Mouse (Mus musculus) kidney, postnatal 14 days (tissue): ENCODE measurements around the gene Nipal4.
"Not testable (repeated sequence)": the region's sequence is repeated elsewhere in the genome, so short reads cannot be mapped to it uniquely, and the experiment has no call there.

ENCODE experiments used
- DNase-seq: peaks from one replicate; pipeline ENCODE4 v3.0.0; 2022; ENCODE audit warnings: mixed read lengths

Gene Nipal4

DNA sequence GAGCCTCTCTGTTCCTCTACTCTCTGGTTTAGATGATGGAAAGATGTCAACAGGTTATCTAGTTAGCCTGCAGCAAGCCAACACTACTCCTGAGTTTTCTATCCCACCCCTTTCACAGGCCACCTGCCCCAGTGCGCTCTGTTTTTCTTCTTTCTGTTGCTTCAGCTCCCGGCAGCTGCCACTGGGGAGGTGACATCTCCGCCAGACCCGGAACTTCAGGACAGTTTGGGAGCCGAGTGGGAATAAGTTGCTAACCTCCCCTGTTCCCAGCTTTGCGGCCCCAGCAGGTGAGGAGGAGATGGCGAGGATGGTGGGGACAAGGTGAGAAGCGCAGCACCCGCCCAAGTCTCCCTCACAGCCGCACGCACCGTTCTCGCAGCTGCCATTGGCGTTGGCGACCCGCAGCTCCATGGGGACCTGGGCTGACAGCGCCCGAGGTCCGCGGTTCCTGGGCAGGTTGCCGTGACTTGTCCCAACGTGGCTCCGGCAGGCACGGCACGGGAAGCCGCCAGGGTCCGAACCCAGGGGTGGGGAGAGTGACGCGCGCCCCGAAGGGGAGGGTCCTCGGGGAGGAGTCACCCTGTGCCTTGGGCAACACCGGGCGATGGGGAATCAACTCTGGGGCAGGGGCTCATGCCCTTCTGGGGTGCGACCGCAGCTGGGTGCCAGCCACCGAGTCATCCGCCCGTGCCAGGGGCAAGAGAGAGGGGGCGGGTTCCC lies at the start of gene Nipal4:
TSS of gene Nipal4 (minus strand) at position 643 of the 720 bp plus-strand sequence.
- DNase-seq, result peak; percentile 27

DNA sequence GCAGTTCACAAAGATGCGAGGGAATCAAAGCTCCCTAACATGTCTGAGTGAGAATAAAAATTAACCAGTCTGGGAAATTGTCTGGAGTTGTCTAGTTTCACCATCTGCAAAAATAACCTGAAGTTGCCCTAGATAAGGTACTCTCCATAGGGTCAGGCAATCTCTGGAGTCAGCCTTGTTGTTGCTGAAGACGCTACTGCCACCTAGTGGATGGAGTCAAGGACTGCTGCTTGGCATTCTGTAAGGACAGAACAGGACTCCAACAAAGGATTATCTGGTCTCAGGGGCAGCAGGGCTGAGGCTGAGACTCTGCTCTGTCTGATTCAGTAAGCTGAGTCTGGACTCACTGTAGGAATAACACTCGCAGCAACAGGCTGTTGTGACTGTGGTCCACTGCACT lies 49.0 kb upstream of the Nipal4 start:
- peak; percentile 76 for DNase-seq

DNA sequence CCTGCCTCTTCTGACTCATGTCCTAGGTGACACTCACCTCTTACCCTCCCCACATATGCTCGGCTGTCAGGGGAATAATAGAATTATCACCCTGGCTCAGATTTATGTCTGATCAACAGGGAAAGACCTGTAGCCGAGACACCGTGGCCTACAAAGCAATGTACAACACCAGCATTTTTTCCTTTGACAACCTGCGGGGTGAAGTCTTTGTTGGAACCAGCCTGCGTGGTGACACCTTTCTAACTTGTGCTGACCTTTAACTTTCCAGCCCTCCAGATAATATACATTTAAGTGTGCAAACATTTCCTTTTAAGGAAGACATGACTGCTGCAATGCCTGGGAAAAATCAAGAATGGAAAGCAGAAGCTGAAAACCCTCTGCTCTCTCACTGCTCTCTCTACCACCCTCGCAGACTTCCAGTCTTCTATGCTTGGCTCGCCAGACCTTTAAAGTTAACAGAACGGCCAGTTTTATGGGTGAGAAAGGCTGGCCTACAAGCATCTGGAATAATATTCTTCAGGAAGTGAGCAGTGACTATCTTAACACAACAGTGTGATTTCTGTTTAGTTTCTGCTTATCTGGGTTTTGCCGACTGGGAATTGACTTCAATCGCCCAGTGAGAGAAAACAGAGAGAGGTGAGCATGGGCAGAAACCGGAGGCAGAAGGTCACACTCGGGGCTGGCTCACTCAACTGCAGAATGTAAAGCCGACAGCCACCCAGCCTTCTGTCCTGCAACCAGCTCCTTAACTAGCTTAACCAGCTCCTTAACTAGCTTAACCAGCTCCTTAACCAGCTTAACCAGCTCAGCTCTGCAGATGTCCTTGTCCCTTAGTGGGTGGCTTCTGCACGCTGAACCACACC lies 48.3 kb upstream of the Nipal4 start:
- no peak for DNase-seq

DNA sequence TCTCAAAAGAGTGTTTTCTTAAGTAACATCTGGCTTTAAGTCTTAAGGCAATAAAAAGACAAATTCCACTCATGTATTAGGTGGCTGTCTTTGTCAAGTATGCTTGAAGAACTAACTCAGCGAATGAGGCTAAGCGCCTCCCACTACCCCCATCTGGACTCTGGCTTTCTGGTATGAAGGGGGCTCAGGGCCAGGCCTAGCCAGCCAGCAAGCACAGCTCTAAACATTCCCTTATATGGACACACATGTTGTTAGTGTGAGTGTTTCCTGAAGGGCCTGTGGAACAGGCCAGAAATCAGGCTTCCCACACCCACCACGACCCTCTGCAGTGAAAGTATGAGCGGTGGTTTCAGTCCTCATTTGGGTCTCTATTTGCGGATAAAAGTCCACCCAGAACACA lies 47.5 kb upstream of the Nipal4 start:
- peak; percentile 71 for DNase-seq

DNA sequence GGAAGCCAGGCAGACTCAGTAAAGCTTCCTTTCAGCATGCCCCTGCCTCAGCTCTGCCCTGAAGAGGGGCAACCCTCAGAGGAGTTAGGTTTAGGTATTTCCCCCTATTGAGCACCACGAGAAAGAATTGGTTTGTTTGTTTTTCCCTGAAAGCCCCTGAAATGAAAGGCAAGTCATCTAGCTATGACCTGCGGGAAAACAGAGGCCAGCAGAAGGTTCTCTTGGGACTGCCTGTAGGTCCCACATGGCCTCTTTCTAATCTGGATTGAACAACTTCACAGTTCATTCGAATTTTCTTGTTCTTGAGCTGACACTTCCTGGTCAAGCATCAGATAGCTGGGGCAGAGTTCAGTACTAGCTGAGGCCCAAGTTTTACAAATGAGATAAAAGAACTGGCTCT lies 45.5 kb upstream of the Nipal4 start:
- no peak for DNase-seq

DNA sequence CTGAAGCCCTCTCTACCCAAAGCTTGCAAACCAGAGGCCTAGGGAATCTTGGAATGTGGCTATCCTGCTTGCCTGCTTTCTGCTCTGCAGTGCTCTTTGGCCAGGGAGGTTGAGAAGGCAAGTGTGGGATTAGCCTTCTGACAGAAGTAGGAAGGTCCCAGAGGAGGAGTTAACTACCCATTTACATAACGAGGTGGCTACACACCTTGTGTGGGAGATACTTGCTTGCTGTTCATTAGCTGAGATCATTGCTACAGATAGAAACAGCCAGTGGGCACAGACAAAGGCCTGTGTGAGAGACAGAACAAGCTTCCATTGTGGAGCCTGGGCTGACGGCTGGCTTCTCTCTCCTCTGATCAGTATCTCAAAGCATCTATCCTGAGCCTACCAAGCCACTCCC lies 43.6 kb upstream of the Nipal4 start:
- peak; percentile 20 for DNase-seq

DNA sequence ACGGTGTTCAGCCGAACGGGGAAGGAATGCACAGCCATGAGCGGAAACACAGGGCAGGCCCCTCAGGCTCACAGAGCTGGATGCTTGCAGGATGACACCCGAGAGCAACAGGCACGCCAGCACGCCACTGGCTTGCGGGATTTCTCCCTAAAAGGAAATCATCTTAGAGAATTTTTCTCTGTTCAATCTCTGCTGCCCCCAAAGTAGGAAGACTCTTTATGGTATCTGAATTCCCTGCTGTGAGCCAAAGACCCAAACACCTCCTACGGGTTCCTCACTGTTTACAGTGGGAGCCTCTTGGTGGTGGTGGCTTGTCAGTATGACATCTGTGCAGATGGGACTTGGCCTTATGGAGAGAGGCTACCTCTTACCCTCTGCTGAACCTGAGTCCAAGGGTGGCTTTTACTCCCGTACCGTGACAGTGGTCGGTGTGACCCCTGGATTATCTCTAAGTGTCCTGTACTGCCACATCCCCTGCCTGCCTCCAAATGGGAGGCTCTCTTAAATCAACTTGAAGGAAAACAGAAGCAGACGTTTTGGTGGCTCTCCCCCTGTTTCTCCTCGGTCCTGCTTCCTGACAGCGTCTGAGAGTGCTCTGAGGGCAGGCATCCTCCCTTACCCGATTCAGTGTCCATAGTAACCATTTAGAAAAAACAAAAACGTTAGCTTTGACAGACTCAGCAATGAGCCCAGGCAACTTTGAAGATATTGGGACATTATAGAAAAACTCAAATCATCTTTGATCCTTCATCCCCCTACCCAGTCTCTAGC lies 39.5 kb upstream of the Nipal4 start:
- peak; percentile 34 for DNase-seq

DNA sequence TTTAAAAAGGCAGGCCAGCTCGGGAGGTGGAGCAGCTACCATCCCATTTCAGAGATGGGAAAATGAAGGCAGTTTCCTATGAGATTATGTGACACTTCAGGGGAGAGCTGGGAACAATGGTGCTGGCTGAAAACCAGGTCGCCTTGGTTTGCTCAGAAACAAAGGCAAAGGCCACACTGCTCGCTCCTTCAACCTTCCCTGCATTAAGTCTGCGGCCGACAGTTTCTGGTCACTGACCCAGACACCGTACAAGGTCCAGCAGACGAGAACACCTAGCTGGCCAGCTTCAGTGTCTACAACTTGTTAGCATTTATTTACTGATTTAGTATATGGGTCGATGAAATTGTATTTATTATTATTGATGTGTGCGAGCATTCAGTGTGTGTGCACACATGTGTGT lies 38.5 kb upstream of the Nipal4 start:
- DNase-seq, result peak; percentile 12

DNA sequence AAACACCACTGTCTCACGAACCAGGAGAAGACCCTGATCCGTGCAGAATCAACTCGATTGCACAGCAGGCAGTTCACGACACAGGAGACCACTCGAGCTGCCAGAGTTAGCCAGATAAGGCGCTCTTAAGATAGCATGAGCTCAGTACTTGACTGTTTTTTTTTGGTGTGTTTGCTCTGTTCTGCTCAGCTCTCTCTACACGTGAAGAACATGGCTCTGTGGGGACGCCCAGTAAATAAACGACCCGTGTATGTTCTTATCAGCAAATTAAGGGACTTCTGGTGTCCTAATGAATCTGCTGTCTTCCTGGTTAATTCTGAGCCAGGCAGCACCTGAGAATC lies 36.2 kb upstream of the Nipal4 start:
- no peak for DNase-seq

DNA sequence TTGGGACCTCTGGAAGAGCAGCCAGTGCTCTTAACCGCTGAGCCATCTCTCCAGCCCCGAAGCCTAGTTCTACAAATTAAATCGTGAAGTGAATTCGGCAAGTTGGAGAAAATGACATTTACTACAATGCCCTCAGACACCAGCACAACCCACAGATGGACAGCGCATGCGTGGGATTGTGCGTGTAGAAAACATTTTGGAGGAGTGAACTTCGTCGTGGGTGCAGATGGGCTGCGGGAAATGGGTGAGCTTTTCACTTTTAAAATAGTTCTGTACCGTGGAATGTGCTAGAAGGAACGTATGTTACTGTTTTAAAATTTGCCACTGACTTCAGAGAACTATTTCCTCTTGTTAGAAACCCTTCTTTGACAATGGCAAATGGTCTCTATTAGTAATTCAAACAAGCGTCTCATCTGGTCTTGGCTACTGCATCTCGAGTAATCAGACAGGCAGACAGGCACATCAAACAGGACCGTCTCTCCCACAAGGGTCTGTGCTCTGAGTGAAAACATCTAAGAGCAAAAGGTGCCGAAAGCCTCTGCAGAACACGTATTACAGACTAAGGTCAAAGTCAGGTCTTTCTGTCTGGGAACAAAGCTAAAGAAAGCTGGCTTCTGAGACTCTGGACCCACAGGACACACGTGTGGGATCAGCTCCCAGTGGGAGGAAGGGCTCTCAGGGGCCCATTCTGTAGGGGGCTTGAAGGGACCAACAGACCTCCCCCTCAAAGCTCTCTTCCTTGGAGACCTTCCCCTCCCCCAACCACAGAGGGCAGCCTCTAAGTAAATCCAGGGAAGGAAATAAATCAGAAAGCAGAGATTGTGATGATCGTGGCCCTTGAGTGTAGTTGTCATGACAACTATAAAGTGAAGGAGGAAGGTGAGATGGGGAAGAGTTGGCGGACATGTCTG lies 35.6 kb upstream of the Nipal4 start:
- no peak for DNase-seq

DNA sequence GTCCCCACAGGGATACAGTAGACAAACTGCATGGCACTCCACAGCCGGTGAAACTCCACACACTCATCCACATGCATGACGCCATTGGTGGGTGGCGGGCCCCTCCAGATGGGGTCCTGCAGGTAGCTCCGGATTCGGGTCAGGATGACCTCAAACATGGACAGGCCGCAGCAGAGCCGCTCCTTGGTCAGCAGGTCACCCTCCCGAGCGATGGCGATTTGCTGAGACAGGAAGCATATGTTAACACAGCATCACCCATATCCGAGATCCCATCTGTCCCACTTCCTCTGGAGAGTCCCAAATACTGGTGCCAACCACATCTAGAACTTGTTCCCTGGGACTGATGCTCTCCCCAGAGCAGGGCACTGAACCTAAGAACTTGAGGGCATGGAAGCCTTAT lies 34.4 kb upstream of the Nipal4 start:
- no peak for DNase-seq

DNA sequence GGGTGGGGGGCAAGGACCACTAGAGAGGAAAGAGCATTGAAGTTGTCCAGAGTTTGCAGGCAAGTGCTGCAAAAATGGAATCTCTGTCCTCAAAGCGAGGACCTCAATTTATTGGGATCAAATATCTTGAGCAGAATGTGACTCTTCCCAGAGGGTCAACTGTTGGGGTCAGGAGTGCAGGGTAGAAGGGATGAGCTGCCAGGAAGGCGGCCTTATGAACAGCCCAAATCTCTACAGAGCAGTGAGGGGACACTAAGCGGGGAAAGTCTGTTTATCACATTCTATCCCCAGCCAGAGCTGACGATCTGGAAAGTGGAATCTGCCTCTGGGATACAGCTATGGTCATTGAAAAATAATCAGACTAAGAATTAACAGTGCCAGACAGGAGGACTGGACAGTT lies 27.9 kb upstream of the Nipal4 start:
- peak; percentile 81 for DNase-seq

DNA sequence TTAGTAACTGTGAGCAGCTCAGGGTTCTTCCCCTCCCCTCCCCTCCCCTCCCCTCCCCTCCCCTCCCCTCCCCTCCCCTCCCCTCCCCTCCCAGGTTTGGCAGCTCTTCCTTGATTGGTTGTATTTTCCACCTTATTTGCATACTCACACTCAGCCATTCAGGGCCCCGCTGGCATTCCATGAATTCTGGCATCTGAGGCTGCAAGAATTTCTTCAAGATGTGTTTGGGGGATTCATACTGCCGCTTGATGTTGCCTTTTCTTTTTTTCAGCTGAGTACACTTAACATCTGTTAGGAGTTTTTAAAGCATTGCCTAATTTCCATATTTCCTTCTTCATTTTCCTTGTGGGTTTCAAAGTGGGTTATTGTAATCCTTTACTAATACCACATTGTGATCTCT lies 22.0 kb upstream of the Nipal4 start:
- no peak for DNase-seq

DNA sequence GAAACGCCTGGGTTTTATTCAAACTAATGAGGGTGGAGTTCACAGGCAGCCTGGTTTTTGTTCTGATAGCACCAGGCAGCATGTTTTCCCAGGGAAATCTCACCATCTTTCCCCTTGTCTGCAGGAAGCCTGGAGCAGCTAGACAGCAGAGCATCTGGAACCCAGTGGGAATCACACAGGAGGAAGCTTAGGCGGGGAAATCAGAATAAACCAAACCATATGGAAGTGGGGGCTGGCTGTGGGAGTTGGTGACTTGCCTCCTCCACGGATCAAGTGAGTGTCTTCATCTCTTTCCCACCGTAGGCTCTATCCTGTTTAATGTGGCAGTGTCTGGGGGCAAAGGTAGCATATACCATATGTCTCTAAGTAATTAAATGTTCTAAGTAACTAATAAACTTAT lies 19.2 kb upstream of the Nipal4 start:
- no peak for DNase-seq

DNA sequence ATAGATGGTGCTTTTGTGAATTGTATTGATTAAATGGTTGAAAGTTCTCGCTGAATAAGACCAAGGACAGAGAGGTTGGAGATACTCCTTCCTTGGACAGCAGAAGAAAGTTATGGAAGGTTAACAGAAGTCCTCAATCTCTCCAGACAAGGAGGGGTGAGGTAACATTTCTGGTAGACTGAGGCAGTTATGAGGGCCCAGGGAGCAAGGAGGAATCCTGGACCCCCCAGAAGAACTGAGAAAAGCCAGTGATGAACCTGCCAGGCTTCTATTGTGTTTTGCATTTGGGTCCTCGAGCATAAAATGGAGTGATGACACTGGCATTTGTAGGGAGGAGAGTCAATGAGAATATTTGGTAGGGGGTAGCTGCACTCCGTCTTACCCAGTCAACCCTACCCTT lies 18.6 kb upstream of the Nipal4 start:
- no peak for DNase-seq

DNA sequence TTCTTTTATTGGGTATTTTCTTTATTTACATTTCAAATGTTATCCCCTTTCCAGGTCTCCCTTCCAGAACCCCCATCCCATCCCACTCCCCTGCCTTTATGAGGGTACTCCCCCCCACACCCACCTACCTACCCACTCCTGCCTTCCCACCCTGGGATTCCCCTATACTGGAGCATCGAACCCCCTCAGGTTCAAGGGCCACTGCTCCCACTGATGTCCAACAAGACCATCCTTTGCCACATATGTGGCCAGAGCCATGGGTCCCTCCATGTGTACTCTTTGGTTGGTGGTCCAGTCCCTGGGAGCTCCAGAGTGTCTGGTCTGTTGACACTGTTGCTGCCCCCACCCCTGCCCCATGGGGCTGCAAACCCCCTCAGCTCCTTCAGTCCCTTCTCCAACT lies 15.7 kb upstream of the Nipal4 start:
- DNase-seq, result not testable (repeated sequence)

DNA sequence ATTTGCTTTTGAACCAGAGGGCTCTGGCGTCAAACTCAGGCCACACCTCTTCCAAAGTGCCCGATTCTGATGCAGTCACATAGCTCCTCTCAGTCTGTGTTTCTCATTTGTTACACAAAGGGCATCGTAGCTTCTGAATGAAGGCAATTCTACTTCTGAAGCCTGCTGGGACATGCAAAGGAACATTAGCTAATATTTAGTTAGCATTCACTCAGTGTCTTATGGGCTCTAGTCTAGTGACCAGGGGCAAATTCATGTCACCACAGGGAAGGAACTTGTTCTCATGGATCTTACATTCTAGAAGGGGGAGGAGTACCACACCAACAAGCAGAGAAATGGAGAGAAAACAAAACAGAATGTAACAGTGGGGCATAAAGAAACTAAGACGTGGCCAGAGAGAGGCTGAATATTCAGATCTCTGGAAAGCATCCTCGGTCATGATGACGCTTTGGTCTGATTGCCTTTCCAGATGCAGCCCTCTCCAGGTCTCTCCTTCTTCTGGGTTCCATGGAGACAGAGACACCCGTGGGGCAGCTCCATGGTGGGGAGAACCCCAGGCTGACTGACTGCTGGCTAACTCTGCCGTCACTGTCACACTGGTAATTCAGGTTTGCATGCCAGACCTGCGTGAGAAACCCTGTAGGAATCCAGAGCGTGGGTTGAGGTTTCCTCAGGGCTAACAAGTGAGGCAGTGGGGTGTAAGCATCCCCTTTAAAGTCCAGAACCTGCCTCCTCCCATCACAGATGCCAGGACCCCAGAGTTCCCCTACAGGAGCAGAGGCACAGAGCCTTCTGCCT lies 11.1 kb upstream of the Nipal4 start:
- no peak for DNase-seq

DNA sequence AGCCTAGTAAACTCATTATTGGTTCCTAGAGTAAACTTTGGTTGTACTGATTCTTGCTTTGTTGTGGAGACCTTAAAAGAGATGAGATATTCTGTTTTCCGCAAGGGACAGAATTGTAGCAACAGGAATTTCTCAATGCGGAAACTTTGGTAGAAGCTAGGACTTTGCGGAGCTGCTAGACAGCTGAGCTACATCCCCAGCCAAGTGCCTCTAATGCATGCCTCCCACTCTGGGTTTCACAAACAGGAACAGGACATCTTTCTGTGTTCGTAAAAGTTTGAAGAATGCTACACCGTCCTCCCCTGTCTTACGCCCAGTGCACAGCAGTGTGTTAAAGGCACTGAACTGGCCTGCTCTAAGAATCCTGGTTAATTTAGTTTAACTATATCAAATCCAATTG lies 9.8 kb upstream of the Nipal4 start:
- no peak for DNase-seq

DNA sequence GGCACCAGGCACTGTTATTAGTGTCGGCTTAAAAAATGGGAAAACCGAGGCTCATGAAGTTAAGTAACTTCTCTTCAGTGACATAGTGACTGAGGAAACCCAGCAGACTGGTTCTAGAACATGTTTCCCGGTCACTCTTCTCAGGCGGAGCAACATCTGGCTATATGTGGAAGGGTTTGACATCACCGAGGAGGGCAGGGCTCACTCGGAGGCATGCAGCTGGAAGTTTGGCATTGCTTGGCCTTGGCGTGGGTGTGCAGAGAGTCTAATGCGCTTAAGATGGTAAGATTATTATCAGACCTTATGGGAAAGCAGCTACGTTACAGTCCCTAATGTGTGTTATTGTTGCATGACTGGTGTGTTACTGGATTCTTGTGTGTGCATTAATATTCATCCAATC lies 5.8 kb upstream of the Nipal4 start:
- no peak for DNase-seq

DNA sequence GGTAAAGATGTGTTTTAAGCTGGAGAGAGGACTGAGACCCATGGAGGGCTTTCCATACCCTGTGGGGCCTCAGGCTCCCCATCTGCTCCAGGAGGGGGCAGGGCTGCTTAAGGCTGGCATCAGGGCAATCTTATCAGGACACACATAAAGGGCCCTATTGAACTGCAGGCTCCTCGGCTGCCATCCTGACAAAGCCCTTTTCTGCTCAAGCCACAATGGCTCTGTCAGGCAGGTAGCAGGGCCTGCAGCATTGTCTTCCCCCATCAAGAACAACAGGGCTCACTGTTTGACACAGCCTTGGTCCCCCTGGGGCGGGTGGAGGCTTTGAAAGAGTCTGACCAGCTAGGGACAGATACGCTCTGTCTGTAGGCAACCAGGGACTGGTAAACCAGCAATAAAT lies 3.6 kb upstream of the Nipal4 start:
- DNase-seq, result no peak

DNA sequence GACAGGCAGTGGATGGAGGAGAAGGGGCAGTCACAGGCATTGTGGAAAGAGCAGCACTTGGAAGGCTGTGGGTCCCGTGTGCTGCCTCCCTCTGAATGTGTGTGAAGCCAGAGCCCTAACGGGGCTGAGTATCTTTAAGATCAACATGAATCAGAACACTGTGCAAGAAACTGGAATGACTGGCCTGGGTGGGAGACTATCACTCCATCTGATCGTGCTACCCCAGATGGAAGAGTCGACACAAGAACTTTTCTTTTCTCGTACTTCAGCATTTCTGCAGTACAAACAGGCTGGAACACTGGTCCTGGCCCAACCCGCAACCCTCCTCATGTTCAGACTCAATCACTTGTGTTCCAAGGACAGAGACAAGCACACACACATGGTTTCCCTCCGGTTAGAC lies 2.2 kb upstream of the Nipal4 start:
- DNase-seq, result no peak

DNA sequence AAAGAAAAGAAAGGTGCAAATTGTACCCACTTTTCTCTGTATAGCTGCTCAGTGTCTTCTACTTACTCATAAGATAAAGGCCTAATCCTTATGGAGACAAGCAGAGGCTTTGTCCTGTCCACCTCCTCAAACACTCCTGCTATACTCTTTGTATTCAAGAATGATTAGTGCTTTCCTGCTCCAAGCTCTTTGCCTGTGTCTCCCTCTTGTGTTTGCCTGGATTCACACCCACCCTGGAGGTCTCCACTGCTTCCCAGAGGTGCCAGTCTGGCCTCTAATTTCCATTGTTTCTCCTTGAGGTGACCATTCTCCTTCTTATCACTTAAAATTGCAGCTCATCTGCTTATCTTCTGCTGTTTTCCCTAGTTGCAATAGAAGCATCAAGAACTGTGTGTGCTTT lies 8.8 kb downstream of the Nipal4 start:
- no peak for DNase-seq
